Mouse (Mus musculus) stomach, embryonic 16.5 days (tissue): ENCODE measurements at regions not wholly inside any gene's neighbourhood (a gene's known extent, or its start where the extent isn't known, plus 50 kb on each side); places are given as distances from the start of the nearest gene placed in this dataset.
"Not testable (repeated sequence)": the region's sequence is repeated elsewhere in the genome, so short reads cannot be mapped to it uniquely, and the experiment has no call there.

Experiments
- ATAC-seq: fragments of 200-750 bp; cut with Nextera tagmentation; 2 replicates; pipeline ENCODE4 v1.8.0; 2017; ENCODE audit warnings: moderate number of reproducible peaks, moderate TSS enrichment; ENCODE audit not compliant: insufficient read depth, low FRiP score
- H3K27ac ChIP-seq: fragments of 300-500 bp; sonication (generic); 2 replicates; pipeline ENCODE4 v1.5.1; 2014; ENCODE audit warnings: low read length
- H3K27me3 ChIP-seq: fragments of 300-500 bp; sonication (generic); 2 replicates; pipeline ENCODE4 v1.6.1; 2014; ENCODE audit warnings: low read length, control low read depth, mixed read lengths; ENCODE audit not compliant: control insufficient read depth, insufficient read depth
- H3K36me3 ChIP-seq: fragments of 300-500 bp; sonication (generic); 2 replicates; pipeline ENCODE4 v1.6.1; 2014; ENCODE audit warnings: low read length; ENCODE audit not compliant: control insufficient read depth, insufficient read depth
- H3K4me1 ChIP-seq: fragments of 300-500 bp; sonication (generic); 2 replicates; pipeline ENCODE4 v1.6.1; 2014; ENCODE audit warnings: low read length, control low read depth, mixed read lengths; ENCODE audit not compliant: control insufficient read depth, insufficient read depth
- H3K4me2 ChIP-seq: fragments of 300-500 bp; sonication (generic); 2 replicates; pipeline ENCODE4 v1.6.1; 2014; ENCODE audit warnings: low read depth, low read length, mixed read lengths
- H3K4me3 ChIP-seq: fragments of 300-500 bp; sonication (generic); replicated peaks from 2 replicates; pipeline ENCODE4 v1.5.1; 2014; ENCODE audit warnings: mild to moderate bottlenecking, low read length
- H3K9ac ChIP-seq: fragments of 300-500 bp; sonication (generic); 2 replicates; pipeline ENCODE4 v1.6.1; 2014; ENCODE audit warnings: low read length
- H3K9me3 ChIP-seq: fragments of 300-500 bp; sonication (generic); replicated peaks from 2 replicates; pipeline ENCODE4 v1.6.1; 2016; ENCODE audit warnings: low read length, control low read depth; ENCODE audit not compliant: control insufficient read depth
- WGBS: fragments of 180-500 bp; shearing (Covaris S2); extraction: QIAGEN DNeasy Blood & Tissue Kit; methylation state at CpG from one replicate; pipeline ENCODE4 v1.1.7; 2014; 5-methylcytosine and 5-hydroxymethylcytosine counted together

GRCm38 (mm10) chrX:103129347-103129746 lies 57.1 kb downstream of the Nap1l2 start:
- H3K27ac ChIP-seq, H3K4me3 ChIP-seq, ATAC-seq, H3K9me3 ChIP-seq, H3K36me3 ChIP-seq, H3K4me1 ChIP-seq, H3K27me3 ChIP-seq, H3K4me2 ChIP-seq, H3K9ac ChIP-seq: not testable (repeated sequence)
- whole genome bisulfite sequencing: 59% methylated on average over 21 of the region's 21 CpGs

- Histone ChIP-seq H3K27ac (no peak overlapping the region), H3K36me3 (no peaks in the 10 kb centered on the region), H3K4me2 (no peak overlapping the region), H3K4me3 (no peak overlapping the region), H3K4me1 (no peaks in the 10 kb centered on the region), H3K27me3 (no peaks in the 10 kb centered on the region; the same call in 1 of the 2 replicates), H3K9ac (no peak overlapping the region), H3K9me3 (no peaks in the 10 kb centered on the region)
- no peak for ATAC-seq
- WGBS: 17% methylated on average over 1 of the region's 1 CpGs
Observed at GRCm38 (mm10) chrX:103109181-103109580, 77.3 kb downstream of the Nap1l2 start.

GRCm38 (mm10) chrX:103067730-103068621 lies 118.5 kb downstream of the Nap1l2 start:
- H3K9ac ChIP-seq, H3K9me3 ChIP-seq: not testable (repeated sequence)

GRCm38 (mm10) chrX:103067107-103067506 lies 119.3 kb downstream of the Nap1l2 start:
- not testable (repeated sequence) for H3K27me3 ChIP-seq, H3K4me3 ChIP-seq, H3K4me2 ChIP-seq, H3K27ac ChIP-seq, H3K36me3 ChIP-seq, H3K9me3 ChIP-seq, H3K9ac ChIP-seq, H3K4me1 ChIP-seq
- no CpG with 5 or more reads among the region's 45 CpGs for WGBS
- ATAC-seq: peak; percentile 21; the same call in 1 of the 2 replicates

More at GRCm38 (mm10) chrX:103067730-103068621, 118.5 kb downstream of the Nap1l2 start:
- ATAC-seq: peak; percentile 50
- 50% methylated on average over 2 of the region's 50 CpGs for WGBS
- not testable (repeated sequence) for H3K4me1 ChIP-seq, H3K27me3 ChIP-seq, H3K36me3 ChIP-seq, H3K4me2 ChIP-seq, H3K27ac ChIP-seq, H3K4me3 ChIP-seq

GRCm38 (mm10) chrX:103026256-103027028 lies 98.3 kb downstream of the 1700018G05Rik start:
- Histone ChIP-seq H3K27ac (peak overlapping the region; percentile 77), H3K27me3 (no peaks in the 10 kb centered on the region; the same call in 1 of the 2 replicates), H3K4me2 (peak overlapping the region; percentile 47), H3K4me3 (peak overlapping the region; percentile 52), H3K36me3 (no peaks in the 10 kb centered on the region), H3K9ac (peak overlapping the region; percentile 49), H3K4me1 (no peaks in the 10 kb centered on the region), H3K9me3 (no peaks in the 10 kb centered on the region)
- peak; percentile 64; the same call in 1 of the 2 replicates for ATAC-seq
- 14% methylated on average over 20 of the region's 22 CpGs for WGBS

- peak overlapping the region; percentile 47; the same call in 1 of the 2 replicates for H3K4me2 ChIP-seq
- not testable (repeated sequence) for H3K4me1 ChIP-seq, H3K9ac ChIP-seq, H3K27ac ChIP-seq, ATAC-seq, H3K27me3 ChIP-seq, H3K36me3 ChIP-seq, H3K4me3 ChIP-seq, H3K9me3 ChIP-seq
- 28% methylated on average over 3 of the region's 3 CpGs for WGBS
Observed at GRCm38 (mm10) chrX:103025495-103025894, 97.3 kb downstream of the 1700018G05Rik start.

- WGBS: no CpG with 5 or more reads among the region's 61 CpGs
- H3K27ac ChIP-seq, H3K4me1 ChIP-seq, H3K9ac ChIP-seq, H3K27me3 ChIP-seq, H3K4me2 ChIP-seq, H3K9me3 ChIP-seq, H3K36me3 ChIP-seq, H3K4me3 ChIP-seq: not testable (repeated sequence)
- ATAC-seq: peak; percentile 52; the same call in 1 of the 2 replicates
Observed at GRCm38 (mm10) chrX:103013425-103014057, 85.4 kb downstream of the 1700018G05Rik start.

- H3K27me3 ChIP-seq, H3K4me2 ChIP-seq, H3K9ac ChIP-seq, H3K4me1 ChIP-seq, H3K4me3 ChIP-seq, H3K36me3 ChIP-seq, H3K27ac ChIP-seq, H3K9me3 ChIP-seq: not testable (repeated sequence)
- no CpG with 5 or more reads among the region's 56 CpGs for WGBS
- ATAC-seq: peak; percentile 51
Observed at GRCm38 (mm10) chrX:103012298-103013243, 84.4 kb downstream of the 1700018G05Rik start.
